Mouse (Mus musculus): ENCODE data around the gene Glp2r. TPM values are rescaled to one million over a fixed set of nuclear protein-coding genes. Genes with fewer than 3 reads are reported as not detected.

The Glp2r gene
- total RNA-seq, 1 experiment, result not detected

- no peaks in the 10 kb centered on the region for H3K36me3 ChIP-seq (ENCODE audit: control insufficient read depth, insufficient read depth, low read length, poor library complexity, severe bottlenecking)
- TF ChIP-seq ZC3H11A (IDR thresholded peaks at IDR 0.05; ENCODE audit: borderline replicate concordance, low read depth, low read length) (no peak), ZNF384 (IDR thresholded peaks at IDR 0.05; ENCODE audit: low read depth, low read length) (no peak), MAFK (IDR thresholded peaks at IDR 0.05; ENCODE audit: insufficient read depth, low read depth, low read length) (no peak), CHD2 (IDR thresholded peaks at IDR 0.05; ENCODE audit: low read depth, low read length) (no peak), HCFC1 (IDR thresholded peaks at IDR 0.05; ENCODE audit: borderline replicate concordance, insufficient read depth, low read length) (no peak)
- DNase-seq (ENCODE audit: low read depth, low spot score), result no peak
- no peak overlapping the region for H3K27ac ChIP-seq (ENCODE audit: insufficient read depth, low read depth, low read length, poor library complexity, severe bottlenecking)
- no peak overlapping the region for H3K4me3 ChIP-seq (ENCODE audit: insufficient read depth in 1 of 2, low read depth in 1 of 2, low read length in 2 of 2, poor library complexity in 1 of 2, severe bottlenecking in 1 of 2)
- in situ Hi-C loops (cut with MboI; ENCODE audit: low sequenced_read_pairs in 2 of 2, unreplicated experiment in 2 of 2), result no loop called here
- no peaks in the 10 kb centered on the region for H3K9me3 ChIP-seq (ENCODE audit: control insufficient read depth, insufficient read depth, low read depth, low read length)
- no peak overlapping the region for H3K9ac ChIP-seq (ENCODE audit: insufficient read depth, low read depth, low read length, poor library complexity, severe bottlenecking)
- no peaks in the 10 kb centered on the region for H3K4me1 ChIP-seq (ENCODE audit: control insufficient read depth in 2 of 2, insufficient read depth in 2 of 2, low read length in 2 of 2, poor library complexity in 1 of 2)
These were observed 106.0 kb downstream of the Glp2r start for GRCm38 (mm10) chr11:67664918-67665317.

GRCm38 (mm10) chr11:67664261-67664660, 106.7 kb downstream of the Glp2r start:
- no peak overlapping the region for H3K4me3 ChIP-seq (ENCODE audit: insufficient read depth in 1 of 2, low read depth in 1 of 2, low read length in 2 of 2, poor library complexity in 1 of 2, severe bottlenecking in 1 of 2)
- no peaks in the 10 kb centered on the region for H3K36me3 ChIP-seq (ENCODE audit: control insufficient read depth, insufficient read depth, low read length, poor library complexity, severe bottlenecking)
- no peaks in the 10 kb centered on the region for H3K4me1 ChIP-seq (ENCODE audit: control insufficient read depth in 2 of 2, insufficient read depth in 2 of 2, low read length in 2 of 2, poor library complexity in 1 of 2)
- in situ Hi-C loops (cut with MboI; ENCODE audit: low sequenced_read_pairs in 2 of 2, unreplicated experiment in 2 of 2), result no loop called here
- H3K9ac ChIP-seq (ENCODE audit: insufficient read depth, low read depth, low read length, poor library complexity, severe bottlenecking), result no peak overlapping the region
- no peak overlapping the region for H3K27ac ChIP-seq (ENCODE audit: insufficient read depth, low read depth, low read length, poor library complexity, severe bottlenecking)
- DNase-seq (ENCODE audit: low read depth, low spot score), result no peak
- TF ChIP-seq CHD2 (IDR thresholded peaks at IDR 0.05; ENCODE audit: low read depth, low read length) (no peak), HCFC1 (IDR thresholded peaks at IDR 0.05; ENCODE audit: borderline replicate concordance, insufficient read depth, low read length) (no peak), ZC3H11A (IDR thresholded peaks at IDR 0.05; ENCODE audit: borderline replicate concordance, low read depth, low read length) (no peak), ZNF384 (IDR thresholded peaks at IDR 0.05; ENCODE audit: low read depth, low read length) (no peak), MAFK (IDR thresholded peaks at IDR 0.05; ENCODE audit: insufficient read depth, low read depth, low read length) (no peak)
- H3K9me3 ChIP-seq (ENCODE audit: control insufficient read depth, insufficient read depth, low read depth, low read length), result no peaks in the 10 kb centered on the region

GRCm38 (mm10) chr11:67663437-67663836, 107.5 kb downstream of the Glp2r start:
- H3K4me1 ChIP-seq (ENCODE audit: control insufficient read depth in 2 of 2, insufficient read depth in 2 of 2, low read length in 2 of 2, poor library complexity in 1 of 2), result no peaks in the 10 kb centered on the region
- no peak for TF ChIP-seq HCFC1 (IDR thresholded peaks at IDR 0.05; ENCODE audit: borderline replicate concordance, insufficient read depth, low read length)
- TF ChIP-seq ZNF384 (IDR thresholded peaks at IDR 0.05; ENCODE audit: low read depth, low read length), result no peak
- no peak for TF ChIP-seq ZC3H11A (IDR thresholded peaks at IDR 0.05; ENCODE audit: borderline replicate concordance, low read depth, low read length)
- no peak for TF ChIP-seq MAFK (IDR thresholded peaks at IDR 0.05; ENCODE audit: insufficient read depth, low read depth, low read length)
- no peak for TF ChIP-seq CHD2 (IDR thresholded peaks at IDR 0.05; ENCODE audit: low read depth, low read length)
- no peak for DNase-seq (ENCODE audit: low read depth, low spot score)
- H3K9me3 ChIP-seq (ENCODE audit: control insufficient read depth, insufficient read depth, low read depth, low read length), result no peaks in the 10 kb centered on the region
- no peaks in the 10 kb centered on the region for H3K36me3 ChIP-seq (ENCODE audit: control insufficient read depth, insufficient read depth, low read length, poor library complexity, severe bottlenecking)
- H3K9ac ChIP-seq (ENCODE audit: insufficient read depth, low read depth, low read length, poor library complexity, severe bottlenecking), result no peak overlapping the region
- in situ Hi-C loops (cut with MboI; ENCODE audit: low sequenced_read_pairs in 2 of 2, unreplicated experiment in 2 of 2), result no loop called here
- no peak overlapping the region for H3K27ac ChIP-seq (ENCODE audit: insufficient read depth, low read depth, low read length, poor library complexity, severe bottlenecking)
- H3K4me3 ChIP-seq (ENCODE audit: insufficient read depth in 1 of 2, low read depth in 1 of 2, low read length in 2 of 2, poor library complexity in 1 of 2, severe bottlenecking in 1 of 2), result no peak overlapping the region

GRCm38 (mm10) chr11:67661465-67661864, 109.5 kb downstream of the Glp2r start:
- peaks cover 0 to 5% of the 10 kb centered on the region in 2 experiments; a peak in 1 of 4 replicates for H3K4me1 ChIP-seq (ENCODE audit: control insufficient read depth in 2 of 2, insufficient read depth in 2 of 2, low read length in 2 of 2, poor library complexity in 1 of 2)
- H3K27ac ChIP-seq (ENCODE audit: insufficient read depth, low read depth, low read length, poor library complexity, severe bottlenecking), result no peak overlapping the region
- in situ Hi-C loops (cut with MboI; ENCODE audit: low sequenced_read_pairs in 2 of 2, unreplicated experiment in 2 of 2), result no loop called here
- no peaks in the 10 kb centered on the region for H3K9me3 ChIP-seq (ENCODE audit: control insufficient read depth, insufficient read depth, low read depth, low read length)
- TF ChIP-seq ZNF384 (IDR thresholded peaks at IDR 0.05; ENCODE audit: low read depth, low read length), result no peak
- TF ChIP-seq CHD2 (IDR thresholded peaks at IDR 0.05; ENCODE audit: low read depth, low read length), result no peak
- TF ChIP-seq MAFK (IDR thresholded peaks at IDR 0.05; ENCODE audit: insufficient read depth, low read depth, low read length), result no peak
- no peak for TF ChIP-seq HCFC1 (IDR thresholded peaks at IDR 0.05; ENCODE audit: borderline replicate concordance, insufficient read depth, low read length)
- no peak for TF ChIP-seq ZC3H11A (IDR thresholded peaks at IDR 0.05; ENCODE audit: borderline replicate concordance, low read depth, low read length)
- no peak overlapping the region for H3K4me3 ChIP-seq (ENCODE audit: insufficient read depth in 1 of 2, low read depth in 1 of 2, low read length in 2 of 2, poor library complexity in 1 of 2, severe bottlenecking in 1 of 2)
- no peaks in the 10 kb centered on the region for H3K36me3 ChIP-seq (ENCODE audit: control insufficient read depth, insufficient read depth, low read length, poor library complexity, severe bottlenecking)
- DNase-seq (ENCODE audit: low read depth, low spot score), result no peak
- H3K9ac ChIP-seq (ENCODE audit: insufficient read depth, low read depth, low read length, poor library complexity, severe bottlenecking), result no peak overlapping the region

All from ES-E14 (cell line).